Comparison of ENCODE assay signal across 14 mouse cellular contexts in genomic region chr13:101994779-101995178, GRCm38 (mm10).
DNase-seq lines count a peak whose midpoint lies in the region; ATAC-seq and TF ChIP-seq lines count a peak whose summit lies in the region.
"Had no signal": no experiment of that assay in that cellular context is flagged by ENCODE, and none has a peak within 500 bp of the region (broad histone marks: within the 10 kb centered on the region; RNA-seq: fewer than 3 reads in every experiment).

No protein-coding gene starts in this region.

- no peak overlapping the region for H3K27ac ChIP-seq in heart, embryonic 10.5 days
- H3K27ac ChIP-seq in lung, postnatal 0 days (ENCODE audit: low read length): peak overlapping the region; percentile 27; the same call in 1 of the 2 replicates
- H3K27ac ChIP-seq in liver, embryonic 12.5 days: no peak overlapping the region
- H3K27ac ChIP-seq: forebrain, embryonic 15.5 days; midbrain, embryonic 10.5 days; stomach, embryonic 15.5 days had no signal

- no peak for TF ChIP-seq POLR2A in brain, embryonic 14.5 days (IDR thresholded peaks at IDR 0.05; ENCODE audit: borderline replicate concordance, extremely low read depth, insufficient read depth, insufficient read length, poor library complexity, severe bottlenecking)

- intact Hi-C loops in heart, postnatal 25 days (cut with DNase I): loop anchor here (5.0 to 10.0 kb wide), 4 partner anchors 227 to 650 kb away; partner anchors contain the start of gene Pik3r1
- intact Hi-C loops in left cerebral cortex, postnatal 14 days (cut with DNase I): no loop called here
- intact Hi-C loops in left cerebral cortex, postnatal 10 days (cut with DNase I): no loop called here

- WGBS in heart, embryonic 10.5 days: 49% methylated on average over 3 of the region's 3 CpGs
- WGBS in lung, postnatal 0 days: 26% methylated on average over 3 of the region's 3 CpGs
- WGBS in liver, embryonic 12.5 days (ENCODE audit: insufficient replicate concordance): 56% methylated on average over 3 of the region's 3 CpGs

- peak; percentile 79 for TF ChIP-seq EP300 in lung, postnatal 0 days (IDR thresholded peaks at IDR 0.05)

- H3K9ac ChIP-seq in lung, postnatal 0 days (replicated peaks; ENCODE audit: low read depth): no peak overlapping the region
- H3K9ac ChIP-seq in liver, embryonic 12.5 days: no peak overlapping the region
- H3K9ac ChIP-seq: forebrain, embryonic 15.5 days; stomach, embryonic 15.5 days had no signal

- peak; percentile 80 for ATAC-seq in lung, postnatal 0 days
- no peak for ATAC-seq in liver, embryonic 12.5 days
- ATAC-seq: forebrain, embryonic 15.5 days; hindbrain, embryonic 16.5 days had no signal

- no peaks in the 10 kb centered on the region for H3K36me3 ChIP-seq in heart, embryonic 10.5 days
- H3K36me3 ChIP-seq in lung, postnatal 0 days (ENCODE audit: insufficient read depth, low read length): no peaks in the 10 kb centered on the region
- H3K36me3 ChIP-seq in liver, embryonic 12.5 days: no peaks in the 10 kb centered on the region
- H3K36me3 ChIP-seq: forebrain, embryonic 15.5 days; midbrain, embryonic 10.5 days; stomach, embryonic 15.5 days had no signal

- H3K4me1 ChIP-seq in heart, embryonic 10.5 days: no peaks in the 10 kb centered on the region; the same call in 1 of the 2 replicates
- H3K4me1 ChIP-seq in lung, postnatal 0 days (ENCODE audit: insufficient read depth, low read depth, low read length): no peaks in the 10 kb centered on the region; the same call in 1 of the 2 replicates
- no peaks in the 10 kb centered on the region for H3K4me1 ChIP-seq in liver, embryonic 12.5 days
- H3K4me1 ChIP-seq: forebrain, embryonic 15.5 days; midbrain, embryonic 10.5 days; stomach, embryonic 15.5 days had no signal

- no peak for TF ChIP-seq CTCF in brain, embryonic 14.5 days (IDR thresholded peaks at IDR 0.05; ENCODE audit: borderline replicate concordance, extremely low read depth, insufficient read depth, insufficient read length)
- no peak for TF ChIP-seq CTCF in lung, postnatal 0 days (IDR thresholded peaks at IDR 0.05)

- DNase-seq in heart, adult 11 months: peak; percentile 98
- no peak for DNase-seq in heart, embryonic 10.5 days (ENCODE audit: low spot score)
- DNase-seq in brain, embryonic 14.5 days (ENCODE audit: low read depth): peak; percentile 22
- peak; percentile 56 for DNase-seq in heart, postnatal 25 days (ENCODE audit: low spot score)
- DNase-seq in lung, postnatal 0 days (ENCODE audit: low spot score): peak; percentile 79
- DNase-seq in left cerebral cortex, postnatal 14 days (ENCODE audit: low spot score in 2 of 2): no peak
- DNase-seq in left cerebral cortex, postnatal 10 days (ENCODE audit: extremely low spot score in 1 of 2, low spot score in 2 of 2): no peak
- DNase-seq: adrenal gland, postnatal 10 days had no signal

- H3K27me3 ChIP-seq in heart, embryonic 10.5 days (ENCODE audit: insufficient read depth, poor library complexity, severe bottlenecking): no peaks in the 10 kb centered on the region
- H3K27me3 ChIP-seq in lung, postnatal 0 days (replicated peaks; ENCODE audit: insufficient read depth, low read length): no peaks in the 10 kb centered on the region
- H3K27me3 ChIP-seq in liver, embryonic 12.5 days (replicated peaks): no peaks in the 10 kb centered on the region
- H3K27me3 ChIP-seq: forebrain, embryonic 15.5 days; stomach, embryonic 15.5 days had no signal

- H3K9me3 ChIP-seq in heart, embryonic 10.5 days: no peaks in the 10 kb centered on the region
- H3K9me3 ChIP-seq in lung, postnatal 0 days (ENCODE audit: low read length): no peaks in the 10 kb centered on the region
- no peaks in the 10 kb centered on the region for H3K9me3 ChIP-seq in liver, embryonic 12.5 days (replicated peaks)
- H3K9me3 ChIP-seq: forebrain, embryonic 15.5 days; midbrain, embryonic 10.5 days; stomach, embryonic 15.5 days had no signal

- no peak overlapping the region for H3K4me3 ChIP-seq in heart, embryonic 10.5 days
- H3K4me3 ChIP-seq in lung, postnatal 0 days (ENCODE audit: low read depth, low read length): no peak overlapping the region
- no peak overlapping the region for H3K4me3 ChIP-seq in liver, embryonic 12.5 days
- H3K4me3 ChIP-seq: forebrain, embryonic 15.5 days; midbrain, embryonic 10.5 days; myocyte; stomach, embryonic 15.5 days had no signal

- no peak overlapping the region for H3K4me2 ChIP-seq in lung, postnatal 0 days (replicated peaks; ENCODE audit: low read depth, low read length)
- H3K4me2 ChIP-seq in liver, embryonic 12.5 days: no peak overlapping the region
- H3K4me2 ChIP-seq: forebrain, embryonic 15.5 days; stomach, embryonic 15.5 days had no signal

Comparison
In these comparisons a context has a peak if more than half of its experiments do, and no peak if none do; other contexts are left out.
1. DNase-seq: peak in heart, adult 11 months (single experiment), brain, embryonic 14.5 days (single experiment), heart, postnatal 25 days (single experiment) and lung, postnatal 0 days (single experiment); none in heart, embryonic 10.5 days (single experiment), left cerebral cortex, postnatal 14 days (0 of 2) and left cerebral cortex, postnatal 10 days (0 of 2).